Mouse (Mus musculus) small intestine, adult 2 months (tissue): ENCODE data around the gene Akap10.

Experiments used
- CTCF ChIP-seq: fragments of 200-500 bp; IDR thresholded peaks from 2 replicates; pipeline ENCODE4 v1.5.1; 2012; ENCODE audit warnings: low read depth, mild to moderate bottlenecking, control low read depth, inconsistent platforms, low read length, moderate library complexity, mixed read lengths; ENCODE audit not compliant: insufficient replicate concordance, insufficient read length; ENCODE audit errors: extremely low read depth
- POLR2A ChIP-seq: fragments of 200-500 bp; IDR thresholded peaks from 2 replicates; pipeline ENCODE4 v1.6.1; 2012; ENCODE audit warnings: low read depth, mild to moderate bottlenecking, control low read depth, inconsistent platforms, low read length, moderate library complexity

DNA sequence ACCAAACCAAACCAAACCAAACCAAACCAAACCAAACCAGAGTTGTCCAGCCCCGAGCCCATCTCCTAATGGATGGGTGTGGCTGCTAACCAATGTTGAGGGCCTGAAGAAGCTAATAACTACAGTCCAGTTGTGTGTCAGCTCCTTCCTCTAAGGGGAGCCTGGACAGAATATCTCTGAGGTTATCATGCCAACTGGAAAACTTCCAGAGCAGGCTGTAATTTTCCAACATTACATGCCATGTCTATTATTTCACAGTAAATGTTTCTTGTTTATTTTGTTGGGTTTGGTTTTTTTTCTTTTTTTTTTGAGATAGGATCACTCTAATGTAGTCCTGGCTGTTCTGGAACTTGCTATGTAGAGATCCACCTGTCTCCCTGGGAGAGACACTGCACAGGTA lies 70.7 kb downstream of the Akap10 start:
- no peak for TF ChIP-seq POLR2A
- TF ChIP-seq CTCF: no peak
